Comparison of ENCODE assay signal across 9 mouse cellular contexts in the genomic region with DNA sequence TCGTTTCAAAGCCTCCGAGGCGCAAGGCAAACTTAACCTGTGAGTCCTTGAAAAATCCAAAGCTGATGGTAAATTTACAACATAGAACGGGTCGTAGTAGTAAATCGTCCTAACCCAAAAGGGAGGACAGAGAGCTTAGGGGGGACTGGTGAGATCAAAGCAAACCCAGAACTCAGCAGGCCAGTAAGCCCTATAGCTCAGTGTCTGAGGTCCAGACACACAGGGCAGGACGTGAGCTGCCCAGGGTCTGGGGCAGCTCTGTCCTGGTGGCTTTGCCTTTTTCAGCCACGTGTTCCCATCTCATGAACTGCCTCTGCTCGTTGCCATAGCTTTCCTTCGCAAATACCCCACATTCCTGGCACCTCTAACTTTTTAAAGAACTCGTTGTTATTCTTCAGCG.
A peak's percentile ranks its signal among the peaks of the same experiment; 100 is the strongest.
DNase-seq lines count a peak whose midpoint lies in the region; ATAC-seq and TF ChIP-seq lines count a peak whose summit lies in the region.
"Had no signal": no experiment of that assay in that cellular context is flagged by ENCODE, and none has a peak within 500 bp of the region (broad histone marks: within the 10 kb centered on the region; RNA-seq: fewer than 3 reads in every experiment).

No protein-coding gene starts in this region.

- peak overlapping the region; percentile 25; the same call in 1 of the 2 replicates for H3K4me2 ChIP-seq in forebrain, embryonic 12.5 days
- no peak overlapping the region for H3K4me2 ChIP-seq in forebrain, embryonic 14.5 days (ENCODE audit: low read length)
- peak overlapping the region; percentile 52 for H3K4me2 ChIP-seq in lung, embryonic 14.5 days
- peak overlapping the region; percentile 48 for H3K4me2 ChIP-seq in neural tube, embryonic 13.5 days

- no peaks in the 10 kb centered on the region for H3K4me1 ChIP-seq in forebrain, embryonic 12.5 days
- H3K4me1 ChIP-seq in forebrain, embryonic 14.5 days (ENCODE audit: control insufficient read depth, insufficient read depth, low read length): peaks cover 7% of the 10 kb centered on the region
- no peaks in the 10 kb centered on the region for H3K4me1 ChIP-seq in lung, embryonic 14.5 days (ENCODE audit: insufficient read depth)
- peaks cover 16% of the 10 kb centered on the region for H3K4me1 ChIP-seq in limb, embryonic 10.5 days
- H3K4me1 ChIP-seq in neural tube, embryonic 13.5 days (replicated peaks): peaks cover 18% of the 10 kb centered on the region
- H3K4me1 ChIP-seq in thymus, adult 2 months (replicated peaks; ENCODE audit: control insufficient read depth, insufficient read depth, low read length): no peaks in the 10 kb centered on the region

- TF ChIP-seq CTCF in lung, embryonic 14.5 days (IDR thresholded peaks at IDR 0.05; ENCODE audit: low read depth): no peak
- TF ChIP-seq CTCF in thymus, adult 2 months (IDR thresholded peaks at IDR 0.05; ENCODE audit: borderline replicate concordance, control insufficient read depth, extremely low read depth, insufficient read depth, low read length, poor library complexity): no peak

- H3K27ac ChIP-seq in forebrain, embryonic 12.5 days: no peak overlapping the region
- H3K27ac ChIP-seq in forebrain, embryonic 14.5 days (ENCODE audit: low read depth, low read length): no peak overlapping the region
- H3K27ac ChIP-seq in lung, embryonic 14.5 days (ENCODE audit: low read depth): no peak overlapping the region
- 0 out of 2 replicates have a peak overlapping the region, but pooled peaks have one; percentile 70 for H3K27ac ChIP-seq in limb, embryonic 10.5 days
- no peak overlapping the region for H3K27ac ChIP-seq in neural tube, embryonic 13.5 days (replicated peaks)
- H3K27ac ChIP-seq in thymus, adult 2 months (ENCODE audit: control insufficient read depth, insufficient read depth, low read length): no peak overlapping the region

- no peak for TF ChIP-seq POLR2A in thymus, adult 2 months (IDR thresholded peaks at IDR 0.05; ENCODE audit: control insufficient read depth, extremely low read depth, insufficient read depth, low read length, poor library complexity)

- 61% methylated on average over 12 of the region's 12 CpGs for WGBS in forebrain, embryonic 12.5 days
- WGBS in forebrain, embryonic 14.5 days: 64% methylated on average over 12 of the region's 12 CpGs
- 42% methylated on average over 12 of the region's 12 CpGs for WGBS in lung, embryonic 14.5 days
- 52% methylated on average over 12 of the region's 12 CpGs for WGBS in limb, embryonic 10.5 days
- 40% methylated on average over 12 of the region's 12 CpGs for WGBS in neural tube, embryonic 13.5 days
- WGBS in thymus, adult 2 months: 82% methylated on average over 12 of the region's 12 CpGs

- no peak for ATAC-seq in forebrain, embryonic 12.5 days (ENCODE audit: low FRiP score)
- ATAC-seq in forebrain, embryonic 14.5 days: no peak
- ATAC-seq in lung, embryonic 14.5 days (ENCODE audit: insufficient read depth): no peak
- no peak for ATAC-seq in neural tube, embryonic 13.5 days (ENCODE audit: low read depth)

- no peak for DNase-seq in forebrain, embryonic 14.5 days (ENCODE audit: low spot score)
- DNase-seq in lung, embryonic 14.5 days: no peak
- no peak for DNase-seq in lung, postnatal 14 days
- DNase-seq in limb, embryonic 10.5 days (ENCODE audit: low spot score): no peak
- DNase-seq in thymus, adult 2 months: no peak
- DNase-seq in Muller cell, postnatal 12 days (ENCODE audit: inconsistent ontology term): no peak
- DNase-seq: lung, postnatal 4 days had no signal

- H3K9me3 ChIP-seq in forebrain, embryonic 12.5 days: no peaks in the 10 kb centered on the region
- no peaks in the 10 kb centered on the region for H3K9me3 ChIP-seq in forebrain, embryonic 14.5 days (replicated peaks; ENCODE audit: control insufficient read depth, low read length)
- no peaks in the 10 kb centered on the region for H3K9me3 ChIP-seq in lung, embryonic 14.5 days (ENCODE audit: low read depth, low read length)
- no peaks in the 10 kb centered on the region for H3K9me3 ChIP-seq in limb, embryonic 10.5 days (replicated peaks)
- no peaks in the 10 kb centered on the region for H3K9me3 ChIP-seq in neural tube, embryonic 13.5 days

- H3K4me3 ChIP-seq in forebrain, embryonic 12.5 days (replicated peaks): no peak overlapping the region
- H3K4me3 ChIP-seq in forebrain, embryonic 14.5 days (ENCODE audit: low read depth, low read length): no peak overlapping the region
- H3K4me3 ChIP-seq in lung, embryonic 14.5 days (ENCODE audit: low read depth, low read length): no peak overlapping the region
- H3K4me3 ChIP-seq in limb, embryonic 10.5 days: peak overlapping the region; percentile 37
- H3K4me3 ChIP-seq in neural tube, embryonic 13.5 days: no peak overlapping the region
- no peak overlapping the region for H3K4me3 ChIP-seq in thymus, adult 2 months (ENCODE audit: control insufficient read depth, insufficient read depth, low read length)

- H3K9ac ChIP-seq in forebrain, embryonic 12.5 days: no peak overlapping the region
- H3K9ac ChIP-seq in forebrain, embryonic 14.5 days (ENCODE audit: low read length): no peak overlapping the region
- H3K9ac ChIP-seq in lung, embryonic 14.5 days: peak overlapping the region; percentile 26; the same call in 1 of the 2 replicates
- H3K9ac ChIP-seq in neural tube, embryonic 13.5 days: no peak overlapping the region

- H3K27me3 ChIP-seq in forebrain, embryonic 12.5 days: no peaks in the 10 kb centered on the region
- H3K27me3 ChIP-seq in forebrain, embryonic 14.5 days (replicated peaks; ENCODE audit: control insufficient read depth, insufficient read depth, low read length): no peaks in the 10 kb centered on the region
- H3K27me3 ChIP-seq in lung, embryonic 14.5 days (ENCODE audit: insufficient read depth, low read length): no peaks in the 10 kb centered on the region
- H3K27me3 ChIP-seq in limb, embryonic 10.5 days (ENCODE audit: low read depth, poor library complexity, severe bottlenecking): no peaks in the 10 kb centered on the region
- 0 out of 2 replicates have a peak, but pooled peaks cover 5% of the 10 kb centered on the region for H3K27me3 ChIP-seq in neural tube, embryonic 13.5 days
- no peaks in the 10 kb centered on the region for H3K27me3 ChIP-seq in thymus, adult 2 months (ENCODE audit: control insufficient read depth, insufficient read depth, low read length)

- H3K36me3 ChIP-seq in forebrain, embryonic 12.5 days (replicated peaks): no peaks in the 10 kb centered on the region
- no peaks in the 10 kb centered on the region for H3K36me3 ChIP-seq in forebrain, embryonic 14.5 days (ENCODE audit: control insufficient read depth, insufficient read depth, low read length)
- no peaks in the 10 kb centered on the region for H3K36me3 ChIP-seq in lung, embryonic 14.5 days (ENCODE audit: insufficient read depth)
- H3K36me3 ChIP-seq in limb, embryonic 10.5 days: no peaks in the 10 kb centered on the region
- H3K36me3 ChIP-seq in neural tube, embryonic 13.5 days: no peaks in the 10 kb centered on the region
- H3K36me3 ChIP-seq in thymus, adult 2 months (ENCODE audit: control insufficient read depth, insufficient read depth, low read length): no peaks in the 10 kb centered on the region
